Mouse (Mus musculus) bone marrow, adult 2 months (tissue): ENCODE results near the gene Stk32c. TPM values are rescaled to one million over a fixed set of nuclear protein-coding genes. Genes with fewer than 3 reads are reported as not detected.

ENCODE experiments used
- H3K27ac ChIP-seq: fragments of 200-500 bp; 2 replicates; pipeline ENCODE4 v1.5.1; 2012; ENCODE audit warnings: low read depth, mild to moderate bottlenecking, control low read depth, inconsistent platforms, low read length; ENCODE audit not compliant: control insufficient read depth, poor library complexity, insufficient read depth
- H3K4me1 ChIP-seq: fragments of 200-500 bp; 2 replicates; pipeline ENCODE4 v1.6.1; 2011; ENCODE audit warnings: low read length; ENCODE audit not compliant: control insufficient read depth, insufficient read depth
- H3K4me3 ChIP-seq: fragments of 200-500 bp; replicated peaks from 2 replicates; pipeline ENCODE3; 2011; ENCODE audit warnings: mild to moderate bottlenecking, low read depth, low read length, control low read depth; ENCODE audit not compliant: control insufficient read depth
- CTCF ChIP-seq: fragments of 200-500 bp; IDR thresholded peaks from 2 replicates; pipeline ENCODE4 v1.5.1; 2011; ENCODE audit warnings: low read length, control low read depth; ENCODE audit not compliant: control insufficient read depth, insufficient read depth
- POLR2A ChIP-seq: fragments of 200-500 bp; IDR thresholded peaks from 2 replicates; pipeline ENCODE4 v1.6.1; 2011; ENCODE audit warnings: low read depth, mild to moderate bottlenecking, control low read depth, low read length, borderline replicate concordance; ENCODE audit not compliant: control insufficient read depth
- WGBS: fragments of 180-500 bp; shearing (Covaris S2); methylation state at CpG from one replicate; pipeline ENCODE4 v1.1.7; 2018; 5-methylcytosine and 5-hydroxymethylcytosine counted together
- polyA plus RNA-seq: library from polyadenylated mRNA; stranded (reverse); fragments of >200 nt; gene quantifications from 2 replicates; pipeline ENCODE4 v1.2.4, GENCODE M21; 2011; ENCODE audit warnings: low replicate concordance; ENCODE audit not compliant: missing spikeins, insufficient read depth, insufficient read length

Gene Stk32c
- polyA plus RNA-seq, 1 experiment, result 3.2 TPM

- TF ChIP-seq CTCF, result no peak
- TF ChIP-seq POLR2A, result no peak
These were observed 11.9 kb downstream of the Stk32c start for GRCm38 (mm10) chr7:139201209-139201608.

DNA sequence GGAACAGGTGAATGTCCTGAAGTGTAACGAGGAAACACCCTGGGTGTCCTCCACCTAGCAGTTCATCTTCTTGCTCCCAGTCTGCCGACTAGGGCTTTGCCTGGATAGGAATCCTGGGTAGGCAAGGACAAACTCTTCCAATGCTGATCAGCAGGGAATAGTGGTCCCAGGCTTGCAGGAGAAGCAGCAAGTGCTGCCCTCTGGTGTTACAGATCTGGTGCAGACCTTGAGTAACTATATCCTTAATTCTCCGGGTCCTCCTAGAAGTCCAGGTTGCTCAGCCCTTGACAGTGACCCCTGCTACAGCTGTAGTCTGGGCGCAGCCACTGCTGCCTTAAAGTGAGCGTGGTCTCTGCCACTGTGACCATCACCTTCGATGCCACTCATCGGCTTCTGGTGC lies 13.0 kb downstream of the Stk32c start:
- H3K27ac ChIP-seq, result no peak overlapping the region
- no peak overlapping the region for H3K4me3 ChIP-seq
- 32% methylated on average over 7 of the region's 7 CpGs for WGBS
- TF ChIP-seq CTCF (peak; percentile 33; the same call in 1 of the 2 replicates), POLR2A (no peak)
- H3K4me1 ChIP-seq, result no peaks in the 10 kb centered on the region

More at GRCm38 (mm10) chr7:139201209-139201608, 11.9 kb downstream of the Stk32c start:
- 29% methylated on average over 6 of the region's 6 CpGs for WGBS
- Histone ChIP-seq H3K4me1 (no peaks in the 10 kb centered on the region), H3K27ac (no peak overlapping the region), H3K4me3 (no peak overlapping the region)

- H3K27ac ChIP-seq, result no peak overlapping the region
- H3K4me3 ChIP-seq, result no peak overlapping the region
- TF ChIP-seq POLR2A, result no peak
- TF ChIP-seq CTCF, result no peak
- 19% methylated on average over 4 of the region's 4 CpGs for WGBS
- H3K4me1 ChIP-seq, result no peaks in the 10 kb centered on the region
These were observed 16.1 kb downstream of the Stk32c start for GRCm38 (mm10) chr7:139197022-139197421.

DNA sequence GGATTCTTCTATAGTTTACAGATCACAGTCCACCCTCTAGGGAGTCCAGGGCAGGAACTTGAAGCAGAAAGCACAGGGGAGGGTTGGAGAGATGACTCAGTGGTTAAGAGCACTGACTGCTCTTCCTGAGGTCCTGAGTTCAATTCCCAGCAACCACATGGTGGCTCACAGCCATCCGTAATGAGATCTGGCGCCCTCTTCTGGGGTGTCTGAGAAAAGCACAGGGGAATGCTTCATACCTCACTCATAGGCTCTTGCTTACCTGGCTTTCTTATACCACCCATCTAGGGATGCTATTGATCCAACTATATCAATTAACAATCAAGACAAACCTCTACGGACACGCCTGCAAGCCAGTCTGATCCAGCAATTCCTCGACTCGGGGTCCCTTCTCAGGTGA lies 21.5 kb downstream of the Stk32c start:
- H3K4me1 ChIP-seq, result no peaks in the 10 kb centered on the region
- no peak overlapping the region for H3K4me3 ChIP-seq
- 62% methylated on average over 6 of the region's 6 CpGs for WGBS
- TF ChIP-seq CTCF, result peak; percentile 23; the same call in 1 of the 2 replicates
- no peak for TF ChIP-seq POLR2A
- H3K27ac ChIP-seq, result no peak overlapping the region

GRCm38 (mm10) chr7:139190616-139191015 lies 22.5 kb downstream of the Stk32c start:
- no peak overlapping the region for H3K27ac ChIP-seq
- H3K4me1 ChIP-seq, result no peaks in the 10 kb centered on the region
- 80% methylated on average over 4 of the region's 4 CpGs for WGBS
- H3K4me3 ChIP-seq, result no peak overlapping the region
- TF ChIP-seq CTCF (no peak), POLR2A (no peak)

DNA sequence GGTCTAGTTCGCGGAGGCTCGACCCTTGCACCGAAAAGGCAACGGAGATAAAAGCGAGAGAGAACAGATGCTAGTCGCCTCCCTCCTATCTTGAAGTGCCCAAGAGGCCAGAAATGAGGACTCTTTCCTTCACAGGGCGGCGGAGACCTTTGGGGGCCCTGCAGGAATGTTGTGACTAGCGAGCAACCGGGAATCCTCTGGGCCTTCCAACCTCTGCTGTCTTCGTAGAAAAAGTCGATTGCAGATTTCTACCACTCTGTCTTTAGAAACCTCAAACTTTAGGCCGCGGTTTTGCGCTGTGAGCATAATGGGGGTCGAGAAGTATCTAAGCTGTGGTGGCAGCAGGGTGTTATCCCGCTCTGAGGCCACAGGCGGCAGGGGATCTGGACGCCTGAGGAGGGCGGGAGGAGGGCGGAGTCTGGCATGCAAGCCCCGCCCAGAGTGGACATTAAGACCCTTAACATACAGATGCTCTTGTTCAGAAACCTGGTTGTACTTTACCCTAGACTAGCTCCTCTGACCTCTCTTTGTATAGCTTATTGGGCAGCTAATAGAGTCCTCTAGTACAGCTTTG lies 24.4 kb downstream of the Stk32c start:
- no peaks in the 10 kb centered on the region for H3K4me1 ChIP-seq
- H3K27ac ChIP-seq, result no peak overlapping the region
- 4% methylated on average over 23 of the region's 23 CpGs for WGBS
- H3K4me3 ChIP-seq, result no peak overlapping the region
- TF ChIP-seq CTCF, result no peak
- TF ChIP-seq POLR2A, result no peak

GRCm38 (mm10) chr7:139187771-139188633 lies 25.1 kb downstream of the Stk32c start:
- Histone ChIP-seq H3K4me1 (no peaks in the 10 kb centered on the region), H3K4me3 (peak overlapping the region; percentile 28), H3K27ac (no peak overlapping the region)
- WGBS, result 1% methylated on average over 94 of the region's 94 CpGs
- TF ChIP-seq POLR2A, result no peak
- TF ChIP-seq CTCF, result no peak

GRCm38 (mm10) chr7:139187277-139187676 lies 25.8 kb downstream of the Stk32c start:
- TF ChIP-seq POLR2A, result no peak
- no peak for TF ChIP-seq CTCF
- Histone ChIP-seq H3K4me3 (no peak overlapping the region), H3K4me1 (no peaks in the 10 kb centered on the region), H3K27ac (no peak overlapping the region)
- WGBS, result 45% methylated on average over 7 of the region's 7 CpGs

- no peak for TF ChIP-seq POLR2A
- TF ChIP-seq CTCF, result no peak
- H3K4me3 ChIP-seq, result no peak overlapping the region
- no peak overlapping the region for H3K27ac ChIP-seq
- no peaks in the 10 kb centered on the region for H3K4me1 ChIP-seq
- 64% methylated on average over 8 of the region's 8 CpGs for WGBS
These were observed 26.7 kb downstream of the Stk32c start for GRCm38 (mm10) chr7:139186436-139186835.
